Mouse (Mus musculus): ENCODE measurements around the gene Fam107b.

DNA sequence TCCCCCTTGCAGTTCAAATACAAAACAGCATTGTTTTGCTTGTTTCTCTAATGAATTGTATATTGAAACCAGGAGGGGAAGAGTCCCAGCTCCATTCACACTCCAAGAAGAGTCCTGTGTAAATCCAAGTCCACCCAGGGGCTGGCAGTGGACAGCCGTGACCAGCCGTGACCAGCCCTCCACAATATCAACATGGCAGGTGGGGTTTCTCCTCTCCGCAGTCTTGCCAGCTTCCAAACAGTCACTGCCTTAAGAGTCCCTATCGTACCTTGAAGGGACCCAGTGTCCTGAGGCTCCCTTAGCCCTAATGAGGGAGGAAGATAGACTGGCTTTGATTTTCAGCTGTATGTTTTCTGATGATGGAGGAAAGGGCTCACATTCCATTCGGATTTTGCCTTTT lies 113.1 kb downstream of the Fam107b start:
- no peak for TF ChIP-seq CTCF (IDR thresholded peaks at IDR 0.05; ENCODE audit: extremely low read depth, insufficient read length, insufficient replicate concordance, low read depth, low read length)
- no peak for TF ChIP-seq POLR2A (IDR thresholded peaks at IDR 0.05; ENCODE audit: low read depth, low read length)

All from small intestine, adult 2 months (tissue).